Comparison of ENCODE assay signal across 12 mouse cellular contexts in the genomic region with DNA sequence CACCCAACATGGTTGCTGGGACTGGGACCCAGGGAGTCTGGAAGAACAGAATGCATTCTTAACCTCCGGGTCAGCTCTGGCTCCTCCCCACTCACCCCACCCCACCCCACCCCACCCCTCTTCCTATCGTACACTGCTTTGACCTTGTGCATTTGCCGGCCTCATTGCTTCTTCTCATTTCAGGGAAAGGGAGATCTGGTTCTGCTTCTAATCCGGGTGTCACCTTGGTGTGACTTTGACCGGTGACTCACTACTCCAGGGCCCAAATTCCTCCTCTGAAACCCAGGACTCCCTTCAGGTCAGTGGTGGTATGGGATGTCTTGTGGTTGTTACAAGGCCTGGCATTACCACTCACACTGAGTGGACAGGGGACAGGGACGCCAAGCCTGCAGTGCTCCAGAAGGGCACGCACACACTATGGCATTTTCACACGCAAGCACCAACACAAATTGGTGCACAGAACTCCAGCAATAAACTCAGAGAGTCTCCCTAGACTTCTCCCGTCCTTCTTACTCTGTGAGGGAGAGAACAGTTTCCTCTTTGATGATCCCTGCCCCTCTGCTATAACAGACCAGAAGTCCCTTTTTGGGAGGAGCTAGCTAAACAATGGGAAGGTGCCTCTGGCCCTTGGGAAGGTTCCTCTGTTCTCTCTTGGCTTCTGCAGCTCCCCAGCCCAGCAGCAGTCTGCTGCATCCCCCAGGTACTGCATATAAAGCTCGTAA. TPM values are rescaled to one million over a fixed set of nuclear protein-coding genes. Genes with fewer than 3 reads are reported as not detected.
DNase-seq lines count a peak whose midpoint lies in the region; ATAC-seq and TF ChIP-seq lines count a peak whose summit lies in the region.
"Had no signal": no experiment of that assay in that cellular context is flagged by ENCODE, and none has a peak within 500 bp of the region (broad histone marks: within the 10 kb centered on the region; RNA-seq: fewer than 3 reads in every experiment).

No protein-coding gene starts in this region.

- peak overlapping the region; percentile 41 for H3K4me2 ChIP-seq in heart, embryonic 12.5 days
- peak overlapping the region; percentile 11; the same call in 1 of the 2 replicates for H3K4me2 ChIP-seq in hindbrain, embryonic 11.5 days (replicated peaks; ENCODE audit: low read depth, low read length)
- H3K4me2 ChIP-seq in midbrain, embryonic 12.5 days (replicated peaks): peak overlapping the region; percentile 28
- H3K4me2 ChIP-seq: liver, embryonic 12.5 days had no signal

- H3K9ac ChIP-seq in heart, embryonic 12.5 days: 0 out of 2 replicates have a peak overlapping the region, but pooled peaks have one; percentile 14
- H3K9ac ChIP-seq in ES-E14 (ENCODE audit: insufficient read depth, low read depth, low read length, poor library complexity, severe bottlenecking): peak overlapping the region; percentile 64; the same call in 1 of the 2 replicates
- H3K9ac ChIP-seq in hindbrain, embryonic 11.5 days (ENCODE audit: low read depth, low read length): 0 out of 2 replicates have a peak overlapping the region, but pooled peaks have one; percentile 19
- H3K9ac ChIP-seq in midbrain, embryonic 12.5 days (replicated peaks): no peak overlapping the region
- H3K9ac ChIP-seq: liver, embryonic 12.5 days had no signal

- peak; percentile 59; the same call in 1 of the 2 replicates for ATAC-seq in heart, embryonic 12.5 days (ENCODE audit: insufficient number of reproducible peaks, low FRiP score)
- ATAC-seq in hindbrain, embryonic 11.5 days (ENCODE audit: low FRiP score): peak; percentile 37
- ATAC-seq in midbrain, embryonic 12.5 days (ENCODE audit: low FRiP score, low read depth): peak; percentile 45
- no peak for ATAC-seq in megakaryocyte progenitor cell, adult 5-6 weeks (replicated peaks; ENCODE audit: poor library complexity)
- ATAC-seq: liver, embryonic 12.5 days had no signal

- 26% methylated on average over 10 of the region's 10 CpGs for WGBS in heart, embryonic 12.5 days
- WGBS in hindbrain, embryonic 11.5 days: 28% methylated on average over 10 of the region's 10 CpGs
- WGBS in midbrain, embryonic 12.5 days: 30% methylated on average over 10 of the region's 10 CpGs

- H3K27me3 ChIP-seq in heart, embryonic 12.5 days (replicated peaks): no peaks in the 10 kb centered on the region
- H3K27me3 ChIP-seq in hindbrain, embryonic 11.5 days (ENCODE audit: control insufficient read depth, insufficient read depth, low read length): peaks cover 13% of the 10 kb centered on the region
- H3K27me3 ChIP-seq in midbrain, embryonic 12.5 days: peaks cover 48% of the 10 kb centered on the region
- H3K27me3 ChIP-seq: CH12.LX had no signal

- in situ Hi-C loops in ES-E14 (cut with MboI; ENCODE audit: low sequenced_read_pairs in 2 of 2, unreplicated experiment in 2 of 2): no loop called here

- no peaks in the 10 kb centered on the region for H3K36me3 ChIP-seq in heart, embryonic 12.5 days
- peaks cover 18% of the 10 kb centered on the region for H3K36me3 ChIP-seq in ES-E14 (ENCODE audit: control insufficient read depth, insufficient read depth, low read length, poor library complexity, severe bottlenecking)
- no peaks in the 10 kb centered on the region for H3K36me3 ChIP-seq in hindbrain, embryonic 11.5 days (ENCODE audit: control insufficient read depth, insufficient read depth, low read length)
- no peaks in the 10 kb centered on the region for H3K36me3 ChIP-seq in midbrain, embryonic 12.5 days
- H3K36me3 ChIP-seq: liver, embryonic 12.5 days had no signal

- H3K4me1 ChIP-seq in heart, embryonic 12.5 days (replicated peaks): peaks cover 43% of the 10 kb centered on the region
- peaks cover 25 to 34% of the 10 kb centered on the region in 2 experiments for H3K4me1 ChIP-seq in ES-E14 (ENCODE audit: control insufficient read depth in 2 of 2, insufficient read depth in 2 of 2, low read length in 2 of 2, poor library complexity in 1 of 2)
- peaks cover 15% of the 10 kb centered on the region for H3K4me1 ChIP-seq in hindbrain, embryonic 11.5 days (replicated peaks; ENCODE audit: control insufficient read depth, insufficient read depth, low read length)
- H3K4me1 ChIP-seq in midbrain, embryonic 12.5 days: peaks cover 49% of the 10 kb centered on the region

- H3K27ac ChIP-seq in heart, embryonic 12.5 days (ENCODE audit: poor library complexity, severe bottlenecking): peak overlapping the region; percentile 72
- H3K27ac ChIP-seq in ES-E14 (ENCODE audit: insufficient read depth, low read depth, low read length, poor library complexity, severe bottlenecking): peak overlapping the region; percentile 84
- peak overlapping the region; percentile 49 for H3K27ac ChIP-seq in hindbrain, embryonic 11.5 days (ENCODE audit: low read depth, low read length)
- peak overlapping the region; percentile 74 for H3K27ac ChIP-seq in midbrain, embryonic 12.5 days (replicated peaks)
- H3K27ac ChIP-seq: layer of hippocampus, adult 2 months; liver, embryonic 12.5 days had no signal

- no peak overlapping the region for H3K4me3 ChIP-seq in heart, embryonic 12.5 days
- peak overlapping the region; percentile 50 to 51 for H3K4me3 ChIP-seq in ES-E14 (ENCODE audit: insufficient read depth in 1 of 2, low read depth in 1 of 2, low read length in 2 of 2, poor library complexity in 1 of 2, severe bottlenecking in 1 of 2)
- H3K4me3 ChIP-seq in hindbrain, embryonic 11.5 days (ENCODE audit: low read depth, low read length): no peak overlapping the region
- H3K4me3 ChIP-seq in midbrain, embryonic 12.5 days: no peak overlapping the region
- H3K4me3 ChIP-seq: layer of hippocampus, adult 2 months; liver, embryonic 12.5 days had no signal

- no peaks in the 10 kb centered on the region for H3K9me3 ChIP-seq in heart, embryonic 12.5 days (replicated peaks)
- no peaks in the 10 kb centered on the region for H3K9me3 ChIP-seq in ES-E14 (ENCODE audit: control insufficient read depth, insufficient read depth, low read depth, low read length)
- no peaks in the 10 kb centered on the region for H3K9me3 ChIP-seq in hindbrain, embryonic 11.5 days (ENCODE audit: control insufficient read depth, low read length)
- no peaks in the 10 kb centered on the region for H3K9me3 ChIP-seq in midbrain, embryonic 12.5 days
- H3K9me3 ChIP-seq: liver, embryonic 12.5 days had no signal

- no peak for DNase-seq in heart, adult 18-20 months
- peak; percentile 61 for DNase-seq in ES-E14 (ENCODE audit: low read depth, low spot score)
- no peak for DNase-seq in hindbrain, embryonic 11.5 days (ENCODE audit: low spot score)
- DNase-seq in thymus, postnatal 10 days (ENCODE audit: low spot score in 2 of 2): no peak
- no peak for DNase-seq in spleen, postnatal 10 days (ENCODE audit: low spot score in 2 of 2)

TF ChIP-seq in ES-E14, 5 proteins besides CTCF, POLR2A, EP300 and RAD21:
- TF ChIP-seq ZNF384 (IDR thresholded peaks at IDR 0.05; ENCODE audit: low read depth, low read length) (no peak), MAFK (IDR thresholded peaks at IDR 0.05; ENCODE audit: insufficient read depth, low read depth, low read length) (no peak), CHD2 (IDR thresholded peaks at IDR 0.05; ENCODE audit: low read depth, low read length) (no peak), HCFC1 (IDR thresholded peaks at IDR 0.05; ENCODE audit: borderline replicate concordance, insufficient read depth, low read length) (no peak), ZC3H11A (IDR thresholded peaks at IDR 0.05; ENCODE audit: borderline replicate concordance, low read depth, low read length) (no peak)

RNA-seq across cellular contexts. Expression of gene Pipox, which starts 9.2 kb away (rescaled TPM):
- polyA plus RNA-seq in heart, embryonic 12.5 days (2016; fragmentation: Nextera tagmentation; extraction: Ambion mirVana): 2.3 and 3.1 TPM in 2 replicates
- total RNA-seq in heart, adult 18-20 months (2021): under 1 TPM; 0.50 to 0.87 TPM
- 27.3 and 33.3 TPM in 2 replicates for total RNA-seq in ES-E14 (2012; rRNA removed)
- polyA plus RNA-seq in hindbrain, embryonic 11.5 days (2014; fragmentation: Nextera tagmentation; extraction: Ambion mirVana): 7.6 and 8.6 TPM in 2 replicates
- 12.0 and 14.4 TPM in 2 replicates for polyA plus RNA-seq in midbrain, embryonic 12.5 days (2016; fragmentation: Nextera tagmentation; extraction: Ambion mirVana)
- total RNA-seq in megakaryocyte progenitor cell, adult 5-6 weeks (2015): not detected in 2 replicates
- total RNA-seq in megakaryocyte progenitor cell, adult 5-6 weeks (2017): 0.17 and 0.44 TPM in 2 replicates
- total RNA-seq: gastrocnemius, adult 8-10 months had no signal

RNA-seq across cellular contexts. Expression of gene Sez6, which starts 45.9 kb away (rescaled TPM):
- 0.18 TPM in 1 of 2 replicates, not detected in the other for polyA plus RNA-seq in heart, embryonic 12.5 days (2016; fragmentation: Nextera tagmentation; extraction: Ambion mirVana)
- under 1 TPM; 0.12 to 0.31 TPM for total RNA-seq in heart, adult 18-20 months (2021)
- total RNA-seq in ES-E14 (2012; rRNA removed): 0.45 and 0.63 TPM in 2 replicates
- 13.3 TPM in 2 replicates for polyA plus RNA-seq in hindbrain, embryonic 11.5 days (2014; fragmentation: Nextera tagmentation; extraction: Ambion mirVana)
- 39.5 and 40.3 TPM in 2 replicates for polyA plus RNA-seq in midbrain, embryonic 12.5 days (2016; fragmentation: Nextera tagmentation; extraction: Ambion mirVana)
- not detected in 2 replicates for total RNA-seq in megakaryocyte progenitor cell, adult 5-6 weeks (2015)
- total RNA-seq in megakaryocyte progenitor cell, adult 5-6 weeks (2017): not detected in 2 replicates

Comparison
In these comparisons a context has a peak if more than half of its experiments do, and no peak if none do; other contexts are left out.
1. H3K4me3 ChIP-seq: peak in ES-E14 (2 of 2); none in heart, embryonic 12.5 days (single experiment), hindbrain, embryonic 11.5 days (single experiment) and midbrain, embryonic 12.5 days (single experiment).
2. RNA of gene Pipox, which starts 9.2 kb away (total RNA-seq): 27.3 to 33.3 TPM in ES-E14; 0.50 to 0.87 TPM in heart, adult 18-20 months and 0.17 to 0.44 TPM in megakaryocyte progenitor cell, adult 5-6 weeks; every median in the first group is over 10 times any median in the second.
3. Peak in every context shown above with its lines, with median percentiles within 50 percentile points of each other: H3K27ac ChIP-seq and H3K4me2 ChIP-seq.